Comparison of ENCODE assay signal across 8 mouse cellular contexts in genomic region chr15:27582428-27582827, GRCm38 (mm10). TPM values are rescaled to one million over a fixed set of nuclear protein-coding genes. Genes with fewer than 3 reads are reported as not detected.
DNase-seq lines count a peak whose midpoint lies in the region; ATAC-seq lines count a peak whose summit lies in the region.
"Had no signal": no experiment of that assay in that cellular context is flagged by ENCODE, and none has a peak within 500 bp of the region (broad histone marks: within the 10 kb centered on the region; RNA-seq: fewer than 3 reads in every experiment).

No protein-coding gene starts in this region.

- ATAC-seq in midbrain, embryonic 14.5 days (ENCODE audit: low FRiP score, low TSS enrichment) = no peak

- no peak overlapping the region for H3K4me3 ChIP-seq in midbrain, embryonic 14.5 days (replicated peaks; ENCODE audit: low read depth, low read length)
- H3K4me3 ChIP-seq: stomach, embryonic 15.5 days had no signal

- WGBS in midbrain, embryonic 14.5 days = 88% methylated on average over 3 of the region's 3 CpGs

- no peak overlapping the region for H3K9ac ChIP-seq in midbrain, embryonic 14.5 days (replicated peaks; ENCODE audit: low read length)
- H3K9ac ChIP-seq: stomach, embryonic 15.5 days had no signal

- H3K27me3 ChIP-seq in midbrain, embryonic 14.5 days (ENCODE audit: control insufficient read depth, insufficient read depth, low read length) = no peaks in the 10 kb centered on the region
- H3K27me3 ChIP-seq: stomach, embryonic 15.5 days had no signal

- no peaks in the 10 kb centered on the region for H3K9me3 ChIP-seq in midbrain, embryonic 14.5 days (ENCODE audit: control insufficient read depth, low read length)
- H3K9me3 ChIP-seq: stomach, embryonic 15.5 days had no signal

- DNase-seq in kidney, postnatal 10 days = peak; percentile 36
- DNase-seq in kidney, adult 18-20 months = no peak
- peak; percentile 44 for DNase-seq in CD4-positive helper T cell, adult 2 months (ENCODE audit: low read depth, low spot score)
- DNase-seq in MEL-GATA-1-ER (ENCODE audit: extremely low read depth, low read depth) = peak; percentile 22
- peak; percentile 29 for DNase-seq in midbrain, embryonic 14.5 days
- DNase-seq in left cerebral cortex, postnatal 4 days = no peak
- no peak for DNase-seq in heart, postnatal 25 days (ENCODE audit: low spot score)

- no peak overlapping the region for H3K27ac ChIP-seq in midbrain, embryonic 14.5 days (replicated peaks; ENCODE audit: low read depth, low read length)
- H3K27ac ChIP-seq: stomach, embryonic 15.5 days had no signal

- intact Hi-C loops in left cerebral cortex, postnatal 4 days (cut with DNase I) = loop anchor here (10.0 kb wide), 2 partner anchors 118 to 258 kb away; partner anchors contain the start of gene Ank
- intact Hi-C loops in heart, postnatal 25 days (cut with DNase I) = loop anchor here (5.0 kb wide), 1 partner anchor 75 kb away; no protein-coding TSS in a partner anchor

- H3K4me1 ChIP-seq in midbrain, embryonic 14.5 days (ENCODE audit: control insufficient read depth, insufficient read depth, low read length) = 0 out of 2 replicates have a peak, but pooled peaks cover 7% of the 10 kb centered on the region
- H3K4me1 ChIP-seq: stomach, embryonic 15.5 days had no signal

- peaks cover 9% of the 10 kb centered on the region; the same call in 1 of the 2 replicates for H3K36me3 ChIP-seq in midbrain, embryonic 14.5 days (ENCODE audit: control insufficient read depth, insufficient read depth, low read length)
- H3K36me3 ChIP-seq: stomach, embryonic 15.5 days had no signal

- H3K4me2 ChIP-seq in midbrain, embryonic 14.5 days (ENCODE audit: low read length) = no peak overlapping the region
- H3K4me2 ChIP-seq: stomach, embryonic 15.5 days had no signal

RNA-seq across cellular contexts. Expression of gene Otulin, which starts 48.1 kb away (rescaled TPM):
- 29.7 and 30.1 TPM in 2 replicates for polyA plus RNA-seq in midbrain, embryonic 14.5 days (2014; fragmentation: Nextera tagmentation; extraction: Ambion mirVana)
- total RNA-seq in left cerebral cortex, postnatal 4 days (2021) = 10 to 100 TPM; 25.4 to 27.0 TPM
- total RNA-seq in heart, postnatal 25 days (2021) = 10 to 100 TPM; 22.4 to 26.8 TPM

Comparison
In these comparisons a context has a peak if more than half of its experiments do, and no peak if none do; other contexts are left out.
1. DNase-seq: peak in kidney, postnatal 10 days (single experiment), CD4-positive helper T cell, adult 2 months (single experiment), MEL-GATA-1-ER (single experiment) and midbrain, embryonic 14.5 days (single experiment); none in kidney, adult 18-20 months (single experiment), left cerebral cortex, postnatal 4 days (single experiment) and heart, postnatal 25 days (single experiment).